Mouse (Mus musculus) cerebellum, adult (tissue): ENCODE data around the gene Lrrfip2.

Experiments used
- ATAC-seq: cut with Nextera tagmentation; 2 replicates; pipeline ENCODE4 v1.9.2; 2017; ENCODE audit warnings: mild to moderate bottlenecking, moderate library complexity, mixed read lengths; ENCODE audit not compliant: insufficient number of reproducible peaks, low FRiP score, low TSS enrichment

Lrrfip2 gene

DNA sequence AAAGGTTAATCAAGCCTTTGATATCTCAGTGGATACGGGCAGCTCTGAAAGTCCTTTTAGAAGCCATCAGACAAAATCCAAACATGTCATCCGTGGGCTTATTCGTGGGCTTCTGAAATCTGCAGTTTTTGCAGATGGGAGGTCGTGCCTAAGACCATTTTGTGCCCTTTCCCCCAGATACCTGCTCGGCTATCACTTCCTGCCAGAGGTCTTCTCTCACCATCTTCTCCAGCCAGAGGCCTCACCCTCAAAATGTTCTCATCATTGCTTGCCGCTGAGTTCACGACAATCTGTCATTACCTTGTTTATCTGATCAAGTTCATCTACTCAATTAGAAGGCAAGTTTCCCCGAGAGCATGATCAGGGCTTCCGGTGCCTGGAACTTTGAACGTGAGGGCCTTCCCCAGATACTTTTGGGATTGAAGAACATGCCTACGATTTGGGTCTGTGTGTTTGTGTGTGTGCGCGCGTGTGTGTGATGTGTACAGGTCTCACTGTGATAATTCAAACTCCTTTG lies at the start of gene Lrrfip2:
TSS of gene Lrrfip2 (plus strand) at position 467 of the 517 bp plus-strand sequence.
- ATAC-seq = no peak

DNA sequence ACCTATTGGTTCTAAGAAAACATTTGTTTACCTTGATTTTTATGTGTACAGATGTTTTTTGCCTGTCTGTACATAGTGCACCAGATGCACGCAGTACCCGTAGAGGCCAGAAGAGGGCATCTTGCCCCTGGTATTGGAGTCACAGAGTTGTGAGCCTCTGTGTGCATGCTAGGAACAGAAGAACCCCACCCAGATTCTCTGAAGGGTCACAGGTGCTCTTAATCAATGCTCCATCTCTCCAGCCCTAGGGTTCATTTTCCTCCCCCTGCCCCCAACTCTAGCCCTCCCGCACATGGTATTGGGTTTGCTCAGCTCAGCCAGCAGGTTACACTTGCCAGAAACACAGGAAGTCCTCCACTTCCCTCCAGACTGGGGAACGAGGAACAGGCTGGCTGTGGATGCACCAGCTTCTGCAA lies 46.8 kb upstream of the Lrrfip2 start:
- no peak for ATAC-seq

DNA sequence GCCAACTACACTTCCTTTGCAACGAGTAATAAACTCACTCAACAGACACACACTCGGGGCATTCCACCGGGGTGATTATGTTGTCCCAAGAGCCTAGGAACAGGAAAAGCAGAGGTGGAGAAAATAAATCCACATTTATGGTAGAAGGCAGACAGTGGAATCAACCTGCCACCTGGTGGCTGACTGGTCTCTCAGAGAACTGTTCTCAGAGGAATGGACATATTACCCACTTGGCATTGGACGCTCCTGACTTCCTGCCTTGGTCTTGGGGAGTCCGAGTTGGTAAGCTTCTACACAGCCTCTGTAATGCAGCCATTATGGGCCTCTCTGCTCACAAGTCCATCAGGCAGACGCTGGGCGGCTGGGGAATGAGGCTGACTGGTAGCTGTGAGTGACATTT lies 45.2 kb upstream of the Lrrfip2 start:
- no peak for ATAC-seq

DNA sequence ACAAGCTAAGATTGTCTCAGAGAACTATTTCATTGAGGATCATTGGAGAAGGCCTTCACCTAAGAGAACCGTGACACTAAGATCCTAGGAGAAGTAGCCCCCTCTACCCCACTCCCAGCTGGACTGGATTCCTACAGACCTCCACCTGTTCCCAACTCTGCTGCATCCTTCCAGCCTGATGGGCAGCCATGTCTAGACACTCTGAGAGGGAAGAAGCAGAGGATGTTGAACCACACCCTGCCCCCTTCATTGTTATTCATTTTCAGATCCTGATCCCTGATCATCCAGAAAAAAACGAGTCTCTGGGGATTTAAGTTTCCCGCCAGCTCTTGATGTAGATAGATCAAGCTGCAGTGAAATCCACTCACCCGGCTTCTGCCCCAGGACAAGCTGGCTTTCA lies 44.4 kb upstream of the Lrrfip2 start:
- ATAC-seq = no peak

DNA sequence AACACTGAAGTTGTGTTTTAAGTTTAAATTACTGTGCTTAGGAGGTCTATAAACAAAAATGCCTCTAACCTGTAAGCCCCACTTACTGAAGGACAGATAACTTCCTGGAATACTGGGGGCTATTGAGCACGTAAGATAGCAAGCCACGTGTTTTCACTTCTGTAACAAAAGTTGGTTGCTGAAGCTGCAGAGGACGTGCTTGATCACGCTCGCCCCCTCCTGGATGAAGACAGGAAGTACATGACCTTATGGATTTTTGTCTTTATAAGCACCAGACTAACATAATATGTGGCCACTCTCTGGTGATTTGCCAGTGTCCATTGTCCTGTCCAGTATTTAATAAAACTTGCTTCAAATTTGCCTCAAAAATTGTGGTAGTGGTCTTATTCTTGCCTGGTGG lies 39.6 kb upstream of the Lrrfip2 start:
- ATAC-seq = no peak

DNA sequence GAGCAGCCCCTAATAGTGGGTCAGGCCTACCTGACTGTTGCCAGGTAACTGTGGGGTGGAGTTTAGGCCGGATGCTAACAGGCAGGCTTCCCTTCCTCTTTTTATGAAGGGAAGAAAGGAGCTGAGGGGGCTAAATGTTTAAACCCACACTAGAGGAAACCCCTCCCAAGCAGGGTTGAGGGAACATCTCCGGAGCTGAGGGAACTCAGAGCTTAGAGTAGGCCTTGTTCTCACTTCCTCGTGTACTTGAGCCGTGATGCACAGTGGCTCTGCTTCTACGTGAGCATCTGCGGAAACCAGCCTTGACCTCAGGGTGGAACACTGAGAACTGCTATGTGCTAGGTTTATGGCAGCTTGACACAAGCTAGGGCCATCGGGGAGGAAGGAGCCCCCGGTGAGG lies 36.6 kb upstream of the Lrrfip2 start:
- no peak for ATAC-seq

DNA sequence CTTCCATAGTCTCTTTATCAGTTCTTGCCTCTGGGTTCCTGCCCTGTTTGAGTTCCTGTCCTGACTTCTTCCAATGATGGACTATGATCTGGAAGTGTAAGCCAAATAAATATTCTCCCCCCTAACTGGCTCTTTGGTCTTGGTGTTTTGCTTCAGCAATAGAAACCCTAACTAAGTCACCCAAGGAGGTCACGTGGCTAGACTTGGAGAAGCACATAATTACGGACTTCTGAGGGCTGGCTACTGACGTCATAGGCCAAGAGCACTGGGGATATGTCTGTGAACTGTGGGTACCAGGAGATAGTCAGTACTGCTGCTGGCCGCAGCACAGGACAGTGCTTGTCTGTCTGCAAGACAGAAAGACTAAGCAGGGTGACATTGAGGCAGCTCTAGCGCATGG lies 35.6 kb upstream of the Lrrfip2 start:
- ATAC-seq = no peak

DNA sequence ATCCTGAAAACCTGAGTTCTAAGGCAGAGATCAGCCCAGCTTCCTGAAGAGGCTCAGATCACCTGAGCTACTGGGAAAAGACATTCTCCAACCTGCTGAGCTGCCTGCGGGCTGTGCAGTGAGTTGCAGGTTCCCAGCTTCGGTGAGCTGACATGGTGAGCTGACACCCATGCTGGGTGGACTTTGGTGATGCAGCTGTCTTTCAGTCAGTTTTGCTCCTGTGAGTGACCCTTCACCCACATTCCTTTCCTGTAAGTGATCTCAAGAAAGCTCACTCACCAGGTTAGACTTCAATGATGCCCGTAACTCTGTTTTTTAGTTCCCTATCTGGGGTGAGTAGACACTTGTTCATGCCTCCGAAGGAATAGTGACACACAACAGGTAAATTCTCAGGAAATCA lies 32.1 kb upstream of the Lrrfip2 start:
- ATAC-seq = no peak

DNA sequence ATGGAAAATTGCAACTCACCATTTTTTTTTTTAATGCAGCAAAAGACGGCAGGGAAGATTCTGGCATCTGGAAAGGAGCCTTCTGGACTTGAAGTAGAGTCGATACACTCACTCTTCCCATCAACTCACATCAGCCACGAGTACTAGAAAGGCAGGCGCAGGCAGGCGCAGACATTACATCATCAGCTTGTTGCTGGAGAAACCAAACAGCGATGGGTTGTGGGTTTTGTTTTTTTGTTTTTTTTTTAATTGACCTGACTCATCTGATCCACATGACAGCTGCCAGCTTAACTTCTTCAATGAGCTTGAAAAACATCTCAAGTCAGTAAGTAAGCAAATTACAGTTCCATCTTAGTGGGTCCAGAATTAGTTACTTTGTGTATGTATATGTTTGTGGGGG lies 31.3 kb upstream of the Lrrfip2 start:
- no peak for ATAC-seq

DNA sequence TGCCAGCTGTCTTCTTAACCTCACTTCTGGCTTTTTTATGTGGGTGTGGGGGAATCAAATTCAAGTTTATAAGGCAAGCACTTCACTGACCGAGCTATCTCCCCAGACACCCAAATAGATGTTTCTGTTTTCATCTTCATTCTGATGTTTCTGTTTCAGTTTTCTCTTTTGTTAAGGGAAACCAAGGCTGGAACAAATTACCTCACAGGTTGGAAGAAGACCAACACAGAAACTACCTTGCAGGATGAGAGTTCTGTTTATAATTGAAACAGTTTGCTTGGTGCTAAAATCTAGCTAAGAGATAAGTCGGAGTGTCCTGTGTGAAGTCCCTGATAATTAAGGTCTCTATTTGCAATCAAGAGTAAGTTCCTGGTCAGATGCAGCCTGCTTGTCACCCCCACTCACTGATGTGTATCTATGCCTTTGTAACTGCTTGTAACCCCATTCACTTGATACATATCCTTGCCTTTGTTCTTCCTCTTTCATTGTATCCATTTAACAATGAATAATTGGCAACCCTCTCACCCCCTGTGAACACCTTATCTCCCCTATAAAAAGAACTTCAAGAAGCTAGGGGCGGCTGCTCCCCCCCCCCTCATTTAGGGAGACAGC lies 30.3 kb upstream of the Lrrfip2 start:
- no peak for ATAC-seq

DNA sequence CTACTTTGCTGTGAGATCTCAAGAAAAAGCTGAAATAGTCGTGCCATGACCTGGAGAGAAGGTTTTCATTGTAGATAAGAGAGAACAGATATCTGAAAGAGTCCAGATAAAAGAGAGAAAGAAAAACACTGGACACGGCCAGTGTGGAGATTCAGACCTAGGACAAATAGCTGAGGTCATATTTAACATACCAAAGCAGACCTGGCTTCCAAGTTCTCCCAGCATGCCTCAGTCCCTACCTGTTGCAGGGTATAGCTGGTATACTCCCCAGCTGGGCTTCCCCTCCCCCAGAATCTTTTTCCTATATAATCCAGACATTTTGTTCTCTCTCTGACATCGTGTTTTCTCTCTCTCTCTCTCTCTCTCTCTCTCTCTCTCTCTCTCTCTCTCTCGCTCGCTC lies 29.4 kb upstream of the Lrrfip2 start:
- no peak for ATAC-seq

DNA sequence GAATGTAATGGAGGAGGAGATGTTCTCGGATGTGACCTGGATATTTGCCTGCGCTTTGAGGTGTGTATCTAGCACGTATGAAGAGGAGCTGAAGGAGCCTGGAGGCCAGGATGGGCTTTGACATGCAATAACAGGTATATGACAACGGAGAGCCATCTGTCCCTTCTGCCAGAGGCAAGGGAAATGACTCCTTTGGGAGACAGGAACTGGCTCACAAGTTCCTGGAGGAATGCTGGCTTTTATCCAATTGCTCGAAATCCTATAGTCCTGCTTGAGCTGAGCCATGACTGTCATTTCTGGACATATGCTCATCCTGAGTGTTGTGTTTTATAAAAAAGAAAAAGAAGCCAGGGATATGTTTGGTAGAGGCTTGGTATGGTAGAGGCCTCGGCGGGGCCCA lies 28.5 kb upstream of the Lrrfip2 start:
- no peak for ATAC-seq

DNA sequence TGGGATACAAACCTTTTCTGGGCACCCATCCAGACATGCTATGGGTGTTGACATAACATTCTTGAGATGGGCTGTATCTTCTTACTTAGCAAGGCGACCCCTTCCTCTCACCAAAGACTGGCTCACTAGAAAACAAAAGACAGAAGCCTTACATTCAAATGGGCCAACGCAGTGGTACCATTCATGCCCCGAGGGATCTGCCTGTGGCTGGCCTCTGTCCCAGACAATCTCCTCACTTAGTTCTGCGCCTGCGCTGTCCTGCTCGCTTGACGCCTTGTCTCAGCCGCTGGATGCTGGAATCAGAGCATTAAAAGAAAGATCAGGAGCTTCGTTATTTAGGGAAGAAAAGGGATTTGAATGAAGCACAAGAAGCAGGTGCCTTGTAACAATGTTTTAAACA lies 24.7 kb upstream of the Lrrfip2 start:
- no peak for ATAC-seq

DNA sequence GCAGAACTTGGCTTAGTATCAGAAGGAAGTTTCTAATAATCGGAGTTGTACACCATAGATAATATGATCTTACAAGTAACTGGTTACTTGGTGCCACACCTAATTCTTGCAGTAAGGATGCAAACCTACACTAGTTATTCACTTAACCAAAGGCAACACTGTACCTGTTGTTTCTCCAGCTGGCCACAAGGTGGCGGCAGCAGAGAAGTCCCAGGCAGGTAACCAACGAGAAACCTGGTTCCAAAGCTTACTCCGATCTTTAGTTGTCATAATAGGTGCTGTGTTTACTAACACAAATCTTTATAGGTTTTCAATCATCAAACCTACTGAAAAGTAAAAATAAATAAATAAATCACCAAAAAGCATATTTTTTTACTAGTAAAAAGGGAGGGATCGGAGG lies 24.3 kb upstream of the Lrrfip2 start:
- ATAC-seq = no peak

DNA sequence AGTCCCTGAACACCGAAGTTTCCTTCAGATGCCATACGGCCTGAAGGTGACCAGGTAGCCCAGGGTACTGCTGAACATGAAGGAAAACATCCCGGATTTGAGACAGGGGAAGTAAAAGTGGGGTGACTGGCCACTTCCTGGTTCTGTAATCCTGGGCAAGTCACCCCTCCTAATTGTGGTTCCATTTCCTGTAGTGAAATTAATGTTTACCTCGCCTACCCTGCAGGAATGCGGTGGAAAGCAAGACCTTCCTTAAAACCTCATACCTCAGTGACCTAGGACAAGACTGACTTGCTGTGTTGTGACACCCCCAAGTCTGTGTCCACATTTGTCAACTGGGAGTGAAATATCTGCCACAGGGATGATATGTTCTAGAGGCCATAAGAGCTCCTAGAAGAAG lies 22.8 kb upstream of the Lrrfip2 start:
- no peak for ATAC-seq

DNA sequence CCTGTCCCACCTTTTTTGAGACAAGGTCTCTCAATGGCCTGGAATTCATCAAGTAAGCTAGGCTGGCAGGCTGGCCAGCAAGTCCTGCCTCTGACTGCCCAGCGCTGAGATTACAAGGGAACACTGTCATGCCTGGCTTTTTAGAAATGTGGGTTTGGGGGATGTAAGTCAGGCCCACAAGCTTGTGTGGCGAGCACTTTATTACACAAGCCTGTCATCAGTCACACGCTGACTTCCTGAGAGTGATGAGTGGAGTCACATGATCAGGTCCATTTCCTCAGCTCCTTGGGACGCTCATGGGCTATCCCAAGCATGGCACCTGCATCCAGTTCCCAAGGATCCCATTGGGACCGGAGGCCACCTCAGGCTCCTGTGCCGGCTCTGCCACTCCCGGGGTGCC lies 21.7 kb upstream of the Lrrfip2 start:
- no peak for ATAC-seq

DNA sequence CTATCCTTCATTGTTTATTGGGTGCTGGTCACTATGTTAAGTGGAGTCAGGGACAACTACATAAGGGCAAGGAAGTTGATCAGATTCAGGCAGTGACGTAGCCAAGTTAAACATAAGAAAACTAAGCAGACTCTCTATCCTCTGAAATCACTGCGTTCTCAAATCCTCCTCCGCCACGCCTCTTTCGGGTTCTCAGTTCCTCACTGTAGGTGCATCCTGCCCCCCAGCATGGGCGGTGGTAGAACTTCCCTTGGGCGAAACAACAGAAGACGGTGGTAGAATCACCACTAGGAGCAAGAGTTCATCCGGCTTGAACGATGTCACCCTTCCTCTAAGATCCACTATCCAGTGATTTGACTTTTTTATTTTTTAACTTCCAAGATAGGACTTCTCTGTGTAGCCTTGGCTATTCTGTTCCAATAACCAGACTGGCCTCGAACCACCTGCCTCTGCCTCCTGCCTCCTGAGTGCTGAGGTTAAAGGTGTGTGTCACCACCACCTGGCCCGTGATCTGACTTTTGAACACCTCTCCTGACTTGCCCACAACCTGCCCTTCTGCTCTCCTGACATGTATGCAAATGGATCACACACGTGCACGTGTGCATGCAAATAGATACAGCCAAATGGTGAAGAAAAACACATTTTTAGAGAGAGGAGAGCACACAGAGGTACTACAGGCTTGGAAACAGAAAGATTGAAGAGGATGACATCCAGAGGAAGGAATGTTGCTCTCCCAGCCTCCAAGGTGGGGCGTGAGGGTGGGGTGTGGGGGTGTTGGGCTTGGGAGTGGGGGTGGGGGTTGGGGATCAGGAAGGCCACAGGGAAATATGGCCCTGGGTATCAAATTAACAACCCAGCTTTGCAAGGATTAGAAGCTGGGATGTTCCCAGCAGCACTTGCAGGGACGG lies 20.7 kb upstream of the Lrrfip2 start:
- no peak for ATAC-seq

DNA sequence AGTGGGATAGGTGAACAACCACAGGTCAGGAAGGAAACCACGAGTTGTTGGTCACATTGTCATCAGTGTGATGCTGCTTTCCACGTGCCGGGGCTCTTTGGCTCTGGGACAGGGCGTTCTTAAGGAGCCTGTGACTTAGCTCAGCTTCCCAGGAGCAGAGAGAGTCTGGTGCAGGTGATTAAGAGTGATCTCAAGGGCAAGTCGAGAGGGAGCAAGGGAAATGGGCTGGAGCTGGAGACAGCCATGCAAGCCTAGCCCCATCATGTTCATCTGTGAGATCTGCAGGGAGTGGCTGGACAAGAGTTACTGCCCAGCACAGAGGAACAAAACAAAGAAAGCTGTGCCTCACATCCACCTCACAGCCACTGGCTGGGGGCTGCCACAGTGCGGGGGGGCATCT lies 19.8 kb upstream of the Lrrfip2 start:
- no peak for ATAC-seq

DNA sequence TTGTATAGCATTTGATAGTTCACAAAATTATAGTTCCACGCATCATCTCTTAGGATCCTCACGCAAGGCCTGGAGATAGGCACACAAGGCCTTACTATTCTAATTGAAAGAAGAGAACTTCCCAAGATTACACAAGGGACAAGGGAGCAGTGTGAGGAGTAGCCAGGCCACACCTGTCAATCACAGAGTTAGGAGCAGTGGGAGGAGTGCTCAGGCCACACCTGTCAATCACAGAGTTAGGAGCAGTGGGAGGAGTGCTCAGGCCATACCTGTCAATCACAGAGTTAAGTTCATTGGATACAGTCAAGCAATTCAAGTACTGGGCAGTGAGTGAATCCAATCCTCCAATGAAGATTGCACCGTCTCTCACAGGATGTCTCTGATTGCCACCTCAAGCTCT lies 17.0 kb upstream of the Lrrfip2 start:
- no peak for ATAC-seq

DNA sequence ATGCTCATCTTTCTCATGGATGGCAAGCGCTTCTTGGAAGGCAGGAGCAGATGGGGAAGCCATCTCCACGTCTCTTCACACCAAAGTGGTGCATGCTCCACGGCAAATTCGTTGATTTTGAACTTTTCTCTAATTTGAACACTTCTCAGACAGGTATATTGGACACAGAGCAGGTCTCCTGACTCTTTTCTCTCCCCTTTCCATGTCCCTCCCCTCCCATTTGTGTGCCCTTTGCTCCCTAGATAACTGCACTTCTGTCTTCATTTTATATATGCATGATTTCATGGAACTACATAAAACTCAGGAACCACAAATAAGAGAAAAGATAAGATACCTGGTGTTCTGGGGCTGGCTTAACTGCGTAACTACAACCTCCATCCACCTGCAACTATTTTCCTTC lies 14.1 kb upstream of the Lrrfip2 start:
- no peak for ATAC-seq

DNA sequence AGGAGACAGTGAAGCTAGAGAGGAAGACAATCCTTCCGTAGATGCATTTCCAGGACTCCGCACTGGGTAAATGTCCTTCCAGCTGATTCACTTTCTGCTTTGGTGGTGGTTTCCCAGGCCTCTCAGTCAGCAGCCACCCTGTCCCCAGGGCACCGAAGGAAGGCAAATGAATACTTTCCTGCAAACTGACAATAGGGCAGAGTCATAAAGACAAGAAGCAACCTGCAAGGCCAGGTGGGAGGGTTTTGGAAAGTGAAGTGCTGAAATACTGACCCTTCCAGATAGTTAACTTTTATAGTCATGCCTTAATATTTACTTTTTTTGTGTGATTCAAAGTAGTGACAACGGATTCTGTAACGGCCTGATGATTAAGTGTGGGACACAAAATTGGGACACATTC lies 13.5 kb upstream of the Lrrfip2 start:
- ATAC-seq = no peak

DNA sequence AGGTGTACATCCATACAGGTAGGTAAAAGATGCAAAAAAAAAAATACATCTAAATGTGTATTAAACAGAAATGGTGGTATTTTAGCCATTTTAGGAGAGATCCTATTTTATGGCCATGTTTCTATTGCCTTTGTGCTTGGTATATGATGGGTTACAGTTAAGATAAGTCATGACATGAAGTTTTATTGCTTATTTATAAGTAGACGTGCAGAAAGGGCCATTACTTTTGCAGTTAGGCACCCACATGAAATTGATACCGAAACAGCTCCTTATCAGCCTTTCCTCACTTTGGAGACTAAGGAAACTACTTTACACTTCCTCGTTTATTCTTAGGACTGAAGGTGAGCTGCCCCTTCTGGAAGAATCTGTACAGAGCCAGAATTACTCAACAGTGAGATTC lies 9.5 kb upstream of the Lrrfip2 start:
- no peak for ATAC-seq
